Mouse (Mus musculus) megakaryocyte progenitor cell, adult 5-6 weeks (primary cell): ENCODE data around the gene Afp. TPM values are rescaled to one million over a fixed set of nuclear protein-coding genes. Genes with fewer than 3 reads are reported as not detected.

Experiments used
- ATAC-seq: replicated peaks from 2 replicates; pipeline ENCODE4 v1.8.0; 2016; ENCODE audit warnings: mild to moderate bottlenecking, moderate TSS enrichment, inconsistent platforms; ENCODE audit not compliant: poor library complexity
- total RNA-seq, 2 experiments: library from RNA; stranded (forward) in 1 of 2; stranded (reverse) in 1 of 2; fragments of 157-497, 149-512 nt in 1 of 2; fragments of 200-1000 nt in 1 of 2; gene quantifications; 2 replicates each; pipeline versions ENCODE4 v1.2.3 to v1.2.4; 2015 to 2017

The Afp gene
- total RNA-seq (2015) (1.1 and 1.2 TPM in 2 replicates), total RNA-seq (2017) (0.21 and 1.3 TPM in 2 replicates)

DNA sequence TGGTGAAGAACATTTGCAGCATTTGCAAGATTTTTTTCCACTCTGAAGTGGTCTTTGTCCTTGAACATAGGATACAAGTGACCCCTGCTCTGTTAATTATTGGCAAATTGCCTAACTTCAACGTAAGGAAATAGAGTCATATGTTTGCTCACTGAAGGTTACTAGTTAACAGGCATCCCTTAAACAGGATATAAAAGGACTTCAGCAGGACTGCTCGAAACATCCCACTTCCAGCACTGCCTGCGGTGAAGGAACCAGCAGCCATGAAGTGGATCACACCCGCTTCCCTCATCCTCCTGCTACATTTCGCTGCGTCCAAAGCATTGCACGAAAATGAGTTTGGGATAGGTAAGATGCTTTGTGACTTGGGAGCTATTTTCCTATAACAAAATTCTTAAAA, at the start of gene Afp:
Gene Afp, plus strand, starts transcription at position 220 of the 400 bp plus-strand sequence.
- ATAC-seq = no peak

DNA sequence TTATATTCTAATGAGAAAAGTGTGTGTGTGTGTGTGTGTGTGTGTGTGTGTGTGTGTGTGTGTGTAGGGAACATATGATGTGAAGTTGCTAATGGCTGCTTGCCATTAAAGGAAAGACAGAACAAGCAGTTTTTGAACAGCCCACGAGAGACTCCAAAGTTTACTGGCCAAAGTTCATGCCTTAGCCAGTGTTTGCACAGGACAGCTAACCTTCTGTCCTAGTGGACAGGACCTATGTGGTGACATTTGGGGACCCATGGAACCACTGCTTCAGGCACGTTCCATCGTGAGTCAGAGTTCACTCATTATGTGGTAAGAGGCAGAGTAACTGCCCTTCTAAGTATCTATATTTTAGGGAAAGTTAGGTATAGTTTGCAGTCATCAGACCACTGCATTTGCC, 43.0 kb upstream of the Afp start:
- ATAC-seq = no peak

DNA sequence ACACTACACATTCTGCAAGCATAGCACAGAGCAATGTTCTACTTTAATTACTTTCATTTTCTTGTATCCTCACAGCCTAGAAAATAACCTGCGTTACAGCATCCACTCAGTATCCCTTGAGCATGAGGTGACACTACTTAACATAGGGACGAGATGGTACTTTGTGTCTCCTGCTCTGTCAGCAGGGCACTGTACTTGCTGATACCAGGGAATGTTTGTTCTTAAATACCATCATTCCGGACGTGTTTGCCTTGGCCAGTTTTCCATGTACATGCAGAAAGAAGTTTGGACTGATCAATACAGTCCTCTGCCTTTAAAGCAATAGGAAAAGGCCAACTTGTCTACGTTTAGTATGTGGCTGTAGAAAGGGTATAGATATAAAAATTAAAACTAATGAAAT, 40.6 kb upstream of the Afp start:
- ATAC-seq = no peak

DNA sequence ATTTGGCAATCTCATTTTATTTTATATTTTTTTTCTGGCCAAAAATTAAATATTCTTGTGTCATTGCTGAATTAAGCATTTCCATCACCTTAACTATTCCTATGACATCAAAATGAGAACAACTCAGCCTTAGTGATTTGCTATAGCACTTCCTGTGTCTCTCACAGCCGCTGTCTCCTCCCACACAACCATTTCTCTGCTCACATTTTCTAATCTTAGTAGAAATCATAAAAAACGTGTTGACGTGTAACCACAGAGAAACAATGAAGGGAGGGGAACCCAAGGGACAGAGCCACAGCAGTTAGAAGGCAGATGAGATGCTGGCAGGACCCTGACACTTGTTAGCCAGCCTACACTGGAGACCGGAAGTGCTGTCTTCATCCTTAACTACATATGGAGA, 37.8 kb upstream of the Afp start:
- no peak for ATAC-seq

DNA sequence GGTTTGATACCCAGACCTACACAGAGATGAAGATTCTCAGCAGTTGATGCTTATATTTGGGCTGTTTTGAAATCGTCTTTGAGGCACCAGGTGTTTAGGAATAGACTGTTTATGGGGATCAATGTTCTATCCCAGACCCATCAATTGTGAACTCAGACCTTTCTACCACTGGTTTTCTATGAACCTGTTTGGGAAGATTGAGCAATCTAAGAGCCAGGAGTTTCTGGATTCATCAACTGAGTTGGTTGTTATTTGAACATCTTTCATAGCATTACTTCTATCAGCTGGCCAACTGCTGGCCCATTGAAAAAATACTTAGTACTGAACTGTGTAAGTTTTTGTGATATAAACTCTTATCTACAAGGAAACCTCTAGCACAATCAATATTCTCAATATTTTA, 33.3 kb upstream of the Afp start:
- no peak for ATAC-seq

DNA sequence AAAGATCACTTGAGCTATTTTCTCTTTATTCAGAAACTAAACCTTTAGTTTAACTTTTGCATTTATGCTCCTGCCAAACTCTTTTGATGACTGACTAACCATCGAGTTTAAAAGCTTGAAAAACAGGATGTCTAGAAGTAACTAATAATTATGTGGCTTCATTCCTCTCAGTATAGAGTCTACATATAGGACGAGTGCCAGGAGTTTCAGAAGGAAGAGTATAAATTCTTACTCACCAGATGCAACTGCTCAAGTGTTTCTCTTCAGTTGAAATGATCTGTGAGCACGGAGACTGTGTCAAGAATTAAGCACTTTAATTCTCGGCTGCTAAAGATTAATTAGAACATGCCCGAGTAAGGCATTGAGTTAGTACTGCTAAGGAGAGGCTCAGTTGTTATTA, 31.8 kb upstream of the Afp start:
- no peak for ATAC-seq

DNA sequence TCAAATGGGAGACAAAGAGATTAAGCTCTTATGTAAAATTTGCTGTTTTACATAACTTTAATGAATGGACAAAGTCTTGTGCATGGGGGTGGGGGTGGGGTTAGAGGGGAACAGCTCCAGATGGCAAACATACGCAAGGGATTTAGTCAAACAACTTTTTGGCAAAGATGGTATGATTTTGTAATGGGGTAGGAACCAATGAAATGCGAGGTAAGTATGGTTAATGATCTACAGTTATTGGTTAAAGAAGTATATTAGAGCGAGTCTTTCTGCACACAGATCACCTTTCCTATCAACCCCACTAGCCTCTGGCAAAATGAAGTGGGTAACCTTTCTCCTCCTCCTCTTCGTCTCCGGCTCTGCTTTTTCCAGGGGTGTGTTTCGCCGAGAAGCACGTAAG, 29.9 kb upstream of the Afp start, which contains the start of gene Alb:
Gene Alb, plus strand, starts transcription at position 279 of the 400 bp plus-strand sequence.
- no peak for ATAC-seq

DNA sequence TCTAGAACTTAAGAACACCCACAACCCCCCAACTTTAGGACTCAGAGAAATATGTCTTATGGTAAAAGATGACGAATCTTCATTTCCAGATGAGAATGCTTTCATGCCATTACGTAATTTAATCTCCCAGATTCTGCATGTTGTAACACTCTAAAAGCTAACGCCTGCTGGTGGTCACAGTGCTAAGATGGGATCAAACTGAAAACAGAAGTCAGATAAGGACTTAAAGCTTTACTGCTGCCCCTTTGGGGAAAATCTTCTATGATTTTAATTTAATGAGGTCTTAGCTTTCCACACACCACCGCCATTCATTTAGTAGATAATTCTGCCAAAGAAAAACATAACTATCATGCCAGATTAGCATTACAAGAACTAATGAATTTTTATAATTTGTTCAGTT, 23.7 kb upstream of the Afp start:
- ATAC-seq = 0 out of 2 replicates have a peak, but pooled peaks have one; percentile 34

DNA sequence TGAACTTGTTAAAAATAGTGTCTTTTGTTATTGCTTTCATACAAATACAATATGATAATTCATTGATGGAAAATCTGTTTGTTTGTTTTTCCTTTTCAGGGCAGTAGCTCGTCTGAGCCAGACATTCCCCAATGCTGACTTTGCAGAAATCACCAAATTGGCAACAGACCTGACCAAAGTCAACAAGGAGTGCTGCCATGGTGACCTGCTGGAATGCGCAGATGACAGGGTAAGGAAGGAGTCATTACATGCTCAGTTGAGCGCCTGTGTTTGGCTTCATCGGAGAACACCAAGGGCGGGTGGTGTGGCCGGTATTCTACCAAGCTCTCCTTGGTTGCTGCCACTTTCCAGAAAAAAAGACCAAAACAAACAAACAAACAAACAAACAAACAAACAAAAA, 23.3 kb upstream of the Afp start:
- no peak for ATAC-seq

DNA sequence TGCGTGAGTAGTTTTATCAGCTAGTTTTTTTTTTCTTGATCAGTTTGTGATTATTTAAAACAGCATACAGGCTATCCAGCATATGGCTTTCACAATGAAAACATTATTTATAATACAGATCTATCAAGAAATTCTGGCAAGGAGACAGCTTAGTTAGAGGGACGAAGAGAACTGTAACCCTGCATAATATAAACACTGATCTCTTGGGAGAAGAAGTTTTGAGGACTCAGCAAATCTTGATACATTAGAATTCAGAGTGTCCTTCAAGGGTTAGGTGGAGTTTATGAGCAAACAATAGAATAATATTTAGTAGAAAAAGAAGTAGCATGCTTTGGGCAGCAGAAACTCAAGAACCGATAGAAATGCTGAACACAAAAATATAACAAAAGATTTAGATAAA, 19.7 kb upstream of the Afp start:
- no peak for ATAC-seq

DNA sequence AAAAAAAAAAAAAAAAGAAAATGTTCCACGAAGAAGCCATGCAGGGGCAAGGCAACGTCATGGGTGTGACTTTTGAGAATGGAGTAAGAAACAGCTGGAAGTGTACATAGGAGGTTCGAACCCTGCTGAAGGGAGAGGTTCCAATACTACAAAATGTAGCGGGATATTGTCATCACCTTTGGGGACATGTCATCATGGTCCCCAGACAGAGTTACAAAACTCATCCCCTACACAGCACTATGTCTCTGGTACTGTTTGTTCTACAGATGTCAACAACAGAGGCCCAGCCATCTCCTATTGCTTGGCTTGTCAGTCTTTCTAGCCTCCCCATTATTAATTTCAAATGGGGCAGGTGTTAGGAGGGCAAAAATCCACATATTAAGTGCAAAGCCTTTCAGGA, 16.6 kb upstream of the Afp start:
- ATAC-seq = no peak

DNA sequence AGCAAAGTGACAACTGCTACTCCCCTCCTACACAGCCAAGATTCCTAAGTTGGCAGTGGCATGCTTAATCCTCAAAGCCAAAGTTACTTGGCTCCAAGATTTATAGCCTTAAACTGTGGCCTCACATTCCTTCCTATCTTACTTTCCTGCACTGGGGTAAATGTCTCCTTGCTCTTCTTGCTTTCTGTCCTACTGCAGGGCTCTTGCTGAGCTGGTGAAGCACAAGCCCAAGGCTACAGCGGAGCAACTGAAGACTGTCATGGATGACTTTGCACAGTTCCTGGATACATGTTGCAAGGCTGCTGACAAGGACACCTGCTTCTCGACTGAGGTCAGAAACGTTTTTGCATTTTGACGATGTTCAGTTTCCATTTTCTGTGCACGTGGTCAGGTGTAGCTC, 16.2 kb upstream of the Afp start:
- no peak for ATAC-seq

DNA sequence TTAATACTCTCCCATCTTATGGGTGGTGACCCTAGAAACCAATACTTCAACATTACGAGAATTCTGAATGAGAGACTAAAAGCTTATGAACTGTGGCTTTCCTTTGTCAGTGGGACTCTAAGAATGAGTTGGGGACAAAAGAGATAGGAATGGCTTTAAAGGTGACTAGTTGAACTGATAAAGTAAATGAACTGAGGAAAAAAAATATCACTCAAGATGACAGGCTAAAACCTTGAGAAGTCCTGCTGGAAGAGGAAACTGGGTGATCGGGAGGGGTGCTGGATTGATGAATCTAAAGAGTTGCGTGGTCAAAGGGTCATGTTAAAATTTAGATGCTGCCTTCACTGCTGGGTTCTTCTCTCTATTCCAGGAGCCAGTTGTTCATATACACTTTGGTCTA, 13.8 kb upstream of the Afp start:
- ATAC-seq = no peak

DNA sequence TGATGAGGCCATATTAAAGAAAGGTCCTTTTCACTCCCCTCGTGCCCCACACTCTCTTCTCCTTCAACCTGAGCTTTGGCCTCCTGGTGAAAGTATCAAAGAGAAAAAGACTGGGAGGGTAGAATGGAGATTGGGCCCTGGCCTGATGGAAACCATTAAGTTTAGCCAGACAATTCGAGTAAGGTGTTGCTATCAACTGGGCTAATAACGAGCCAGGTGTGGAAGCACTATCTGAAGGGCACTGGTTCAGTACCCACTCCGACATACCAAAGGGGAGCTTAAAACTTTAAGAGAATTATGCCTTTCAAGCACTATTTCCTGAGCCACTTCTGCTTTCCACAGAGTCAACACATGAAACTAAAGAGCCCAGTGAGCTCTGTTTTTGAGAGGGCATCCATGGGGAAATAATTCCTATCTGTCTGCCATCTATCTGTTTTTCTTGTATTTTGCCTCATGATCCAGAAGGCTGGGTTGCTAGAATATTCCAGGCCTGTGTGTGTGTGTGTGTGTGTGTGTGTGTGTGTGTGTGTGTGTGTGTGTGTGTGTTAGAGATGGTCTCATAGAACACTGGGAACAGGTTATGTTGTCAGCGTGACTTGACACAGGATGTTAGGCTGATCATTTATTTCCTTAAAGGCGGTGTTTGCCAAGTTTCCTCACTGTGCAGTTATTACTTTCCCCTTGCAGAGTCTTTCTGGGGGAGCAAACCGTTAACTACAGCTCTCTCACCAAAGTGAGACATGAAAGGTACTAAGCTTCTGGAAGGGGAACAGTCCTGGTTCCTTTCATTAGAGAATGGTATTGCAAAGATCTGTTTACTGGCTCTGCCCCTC, 13.0 kb upstream of the Afp start:
- peak; percentile 50 for ATAC-seq

DNA sequence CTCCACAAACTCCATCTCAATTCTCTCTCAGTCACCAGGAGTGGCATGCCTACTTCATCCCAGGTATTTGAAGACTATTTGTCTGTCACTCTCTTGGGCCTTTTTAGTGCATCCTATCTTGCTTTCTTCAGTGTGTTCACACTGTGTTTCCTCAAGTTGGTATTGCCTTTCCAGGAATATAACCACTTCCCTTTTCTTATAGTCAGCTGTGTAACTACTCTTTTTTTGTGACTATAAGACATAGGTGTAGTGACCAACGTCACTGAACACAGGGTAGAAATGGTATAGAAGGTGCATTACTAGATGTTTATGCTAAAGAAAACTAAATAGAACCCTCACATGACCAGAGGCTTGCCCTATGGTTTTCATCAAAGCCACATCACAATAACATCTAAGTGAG, 11.7 kb upstream of the Afp start:
- ATAC-seq = peak; percentile 83

DNA sequence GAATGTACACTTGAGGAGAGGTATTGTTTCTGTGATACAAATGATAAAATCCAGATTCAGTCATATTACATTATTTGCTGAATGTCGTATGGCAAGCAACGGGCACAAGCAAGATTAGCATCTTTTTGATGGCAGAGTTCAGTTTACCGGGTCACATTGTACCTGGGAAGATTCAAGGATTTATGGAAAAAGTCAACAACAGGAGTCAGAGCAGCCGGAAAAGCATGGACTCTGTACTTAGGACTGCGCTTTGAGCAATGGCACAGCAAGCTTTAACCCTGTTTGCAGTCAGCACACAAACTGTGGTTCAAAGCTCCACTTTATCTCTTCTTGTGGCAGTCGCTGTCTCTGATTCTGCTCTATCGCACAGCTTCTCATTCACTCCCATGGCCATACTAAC, 4.9 kb upstream of the Afp start:
- ATAC-seq = no peak

DNA sequence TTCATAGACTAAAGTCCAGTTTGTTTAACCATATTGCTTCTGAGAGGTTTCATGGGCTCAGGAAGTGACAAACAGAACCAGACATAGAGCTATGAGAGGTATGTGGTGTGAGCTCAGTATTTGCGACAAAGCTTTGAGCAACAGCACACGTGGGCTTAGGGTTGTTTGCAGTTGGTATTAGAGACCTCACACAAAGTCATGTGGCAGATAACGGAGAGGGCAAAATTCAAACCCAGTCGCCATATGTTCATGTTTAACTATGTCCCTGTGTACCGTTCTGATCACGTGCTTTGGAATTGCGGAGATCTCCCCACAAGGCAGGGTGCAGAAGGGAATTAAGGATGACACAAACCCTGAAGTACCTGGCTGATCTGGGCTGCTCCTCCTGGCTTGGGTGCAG, 2.2 kb upstream of the Afp start:
- no peak for ATAC-seq

DNA sequence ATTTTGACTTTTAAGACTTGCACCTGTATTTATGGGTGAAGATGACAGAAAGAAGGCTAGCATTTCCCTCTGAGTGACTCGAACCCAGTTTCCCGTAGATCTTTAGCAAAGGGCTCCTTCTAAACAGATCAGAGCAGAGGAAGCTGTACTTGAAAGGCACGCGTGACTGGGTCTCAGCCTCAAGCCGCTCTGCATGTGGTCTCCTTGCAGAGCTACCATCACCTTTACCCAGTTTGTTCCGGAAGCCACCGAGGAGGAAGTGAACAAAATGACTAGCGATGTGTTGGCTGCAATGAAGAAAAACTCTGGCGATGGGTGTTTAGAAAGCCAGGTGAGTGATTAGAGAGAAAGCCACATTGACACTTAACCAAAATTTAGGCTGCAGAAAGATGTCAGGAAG, 1.9 kb downstream of the Afp start:
- ATAC-seq = peak; percentile 68

DNA sequence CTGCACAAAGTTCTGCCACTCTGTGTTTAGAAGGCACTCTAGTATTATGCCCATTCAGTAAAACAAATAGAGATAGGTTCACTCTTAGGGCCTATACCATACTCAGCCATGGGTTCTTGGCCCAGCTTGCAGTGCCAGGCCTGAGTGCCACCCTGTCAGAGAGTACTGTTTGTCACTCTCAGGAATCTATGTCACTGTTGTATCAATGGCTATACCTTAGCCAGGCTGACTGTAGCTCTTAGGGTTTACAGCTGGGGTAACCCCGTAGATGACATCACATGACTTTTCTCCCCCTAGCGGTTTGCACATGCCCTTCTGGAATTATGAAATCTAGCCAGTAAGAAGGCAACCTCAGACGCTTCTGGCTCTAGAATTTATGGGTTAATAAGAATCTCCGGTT, 3.8 kb downstream of the Afp start:
- no peak for ATAC-seq

DNA sequence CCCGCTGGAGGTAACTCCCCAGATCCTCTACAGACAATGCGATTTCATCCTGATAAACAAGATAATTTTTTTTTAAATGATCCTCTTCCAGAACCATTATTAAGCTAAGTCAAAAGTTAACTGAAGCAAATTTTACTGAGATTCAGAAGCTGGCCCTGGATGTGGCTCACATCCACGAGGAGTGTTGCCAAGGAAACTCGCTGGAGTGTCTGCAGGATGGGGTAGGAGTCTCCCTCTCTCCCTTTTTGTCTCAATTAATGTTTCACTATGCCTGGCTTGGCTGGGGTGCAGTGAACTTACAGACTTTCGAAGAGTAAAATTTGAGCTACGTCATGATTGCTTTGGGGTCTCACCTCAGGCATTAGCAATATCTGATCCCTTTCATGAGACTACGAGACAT, 9.0 kb downstream of the Afp start:
- ATAC-seq = no peak

DNA sequence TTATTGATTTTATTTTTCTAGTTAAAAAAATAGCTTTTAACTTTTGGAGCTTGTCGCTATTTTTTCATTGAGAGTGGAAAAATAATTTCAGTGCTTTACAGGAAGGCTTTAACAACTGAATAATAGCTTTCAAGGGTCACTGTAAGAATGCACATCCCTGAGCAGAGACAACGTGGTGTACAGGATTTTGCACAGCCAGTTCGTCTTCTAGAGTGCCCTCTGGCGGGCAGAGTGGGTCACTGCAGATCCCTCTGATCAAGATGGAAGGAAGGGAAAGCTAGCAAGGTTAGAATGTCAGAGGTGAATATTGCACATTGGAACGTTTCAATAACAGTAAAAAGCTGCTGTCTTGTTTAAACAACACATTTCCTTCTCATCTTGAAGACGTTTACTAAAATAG, 10.2 kb downstream of the Afp start:
- peak; percentile 93 for ATAC-seq

DNA sequence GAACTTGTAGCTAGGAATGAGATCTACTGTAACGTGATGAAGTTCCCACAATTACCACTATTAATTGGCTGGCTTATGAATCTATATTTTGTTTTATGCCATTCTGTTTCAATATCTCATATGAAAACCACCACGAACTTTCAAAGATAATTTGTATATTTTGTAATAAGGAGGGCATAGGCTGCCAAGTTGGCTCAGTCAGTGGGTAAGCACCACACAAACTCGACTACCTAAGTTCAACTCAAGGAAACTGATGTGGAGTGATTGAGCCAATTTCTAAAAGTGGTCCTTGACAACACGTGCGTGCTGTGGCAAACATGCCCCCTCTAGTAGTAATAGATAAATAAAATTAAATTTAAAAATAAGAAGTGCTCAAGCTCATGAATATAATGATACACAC, 11.2 kb downstream of the Afp start:
- ATAC-seq = no peak

DNA sequence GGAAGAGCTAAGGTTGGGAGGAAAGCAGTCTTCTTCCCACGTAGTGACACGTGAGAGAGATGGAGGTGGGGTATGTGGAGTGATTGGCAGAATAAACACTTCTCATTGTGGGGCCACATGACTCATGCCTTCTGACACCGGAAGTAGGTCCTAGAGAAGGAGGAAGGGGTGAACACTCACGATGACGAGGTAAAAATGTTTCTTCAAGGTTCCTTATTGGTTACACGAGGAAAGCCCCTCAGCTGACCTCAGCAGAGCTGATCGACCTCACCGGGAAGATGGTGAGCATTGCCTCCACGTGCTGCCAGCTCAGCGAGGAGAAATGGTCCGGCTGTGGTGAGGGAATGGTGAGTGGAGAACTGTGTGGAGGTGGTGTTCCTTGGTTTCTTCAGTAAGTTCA, 14.2 kb downstream of the Afp start:
- peak; percentile 90 for ATAC-seq
